Mouse (Mus musculus): ENCODE measurements at regions not wholly inside any gene's neighbourhood (a gene's known extent, or its start where the extent isn't known, plus 50 kb on each side); places are given as distances from the start of the nearest gene placed in this dataset.
A peak's percentile ranks its signal among the peaks of the same experiment; 100 is the strongest.

DNA sequence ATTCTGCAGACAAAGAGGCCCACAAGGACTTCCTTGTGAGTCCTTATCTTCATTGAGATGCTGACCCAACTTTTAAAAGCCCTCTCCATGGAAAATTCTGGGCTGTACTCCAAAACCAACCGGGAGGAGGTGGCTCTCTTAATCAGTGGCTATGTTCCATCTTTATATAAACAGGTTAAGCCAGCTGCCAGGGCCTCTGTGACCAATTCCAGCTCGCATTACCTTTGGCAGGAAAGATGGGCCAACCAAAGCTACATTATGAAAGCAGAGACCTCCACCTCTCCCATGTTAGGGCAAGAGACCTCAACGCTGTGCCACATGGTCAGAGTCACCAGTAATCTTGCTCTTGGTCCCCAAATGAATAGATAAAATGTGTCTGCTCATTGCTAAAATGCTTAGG is 192.0 kb upstream of the Cited2 start:
- Histone ChIP-seq H3K4me1 (ENCODE audit: control insufficient read depth, insufficient read depth, low read length) (peaks cover 8% of the 10 kb centered on the region), H3K36me3 (ENCODE audit: control insufficient read depth, insufficient read depth, low read length) (no peaks in the 10 kb centered on the region), H3K27ac (ENCODE audit: insufficient read depth, low read depth, low read length) (no peak overlapping the region), H3K27me3 (replicated peaks; ENCODE audit: control insufficient read depth, insufficient read depth, low read length) (no peaks in the 10 kb centered on the region), H3K4me3 (ENCODE audit: insufficient read depth, low read depth, low read length) (no peak overlapping the region)
- DNase-seq = peak; percentile 56
- TF ChIP-seq POLR2A (IDR thresholded peaks at IDR 0.05; ENCODE audit: low read depth, low read length) (no peak), CTCF (conservative IDR thresholded peaks at IDR 0.05; ENCODE audit: insufficient read depth, insufficient read length, low read depth, low read length) (no peak)
- WGBS = 48% methylated on average over 3 of the region's 3 CpGs

GRCm38 (mm10) chr10:17538944-17539533 is 184.0 kb upstream of the Cited2 start:
- no peak overlapping the region for H3K4me3 ChIP-seq (ENCODE audit: insufficient read depth, low read depth, low read length)
- no peaks in the 10 kb centered on the region for H3K27me3 ChIP-seq (replicated peaks; ENCODE audit: control insufficient read depth, insufficient read depth, low read length)
- DNase-seq = no peak
- no peaks in the 10 kb centered on the region for H3K36me3 ChIP-seq (ENCODE audit: control insufficient read depth, insufficient read depth, low read length)
- TF ChIP-seq POLR2A (IDR thresholded peaks at IDR 0.05; ENCODE audit: low read depth, low read length) = no peak
- no peak for TF ChIP-seq CTCF (conservative IDR thresholded peaks at IDR 0.05; ENCODE audit: insufficient read depth, insufficient read length, low read depth, low read length)
- H3K4me1 ChIP-seq (ENCODE audit: control insufficient read depth, insufficient read depth, low read length) = no peaks in the 10 kb centered on the region
- no peak overlapping the region for H3K27ac ChIP-seq (ENCODE audit: insufficient read depth, low read depth, low read length)
- 78% methylated on average over 6 of the region's 6 CpGs for WGBS

DNA sequence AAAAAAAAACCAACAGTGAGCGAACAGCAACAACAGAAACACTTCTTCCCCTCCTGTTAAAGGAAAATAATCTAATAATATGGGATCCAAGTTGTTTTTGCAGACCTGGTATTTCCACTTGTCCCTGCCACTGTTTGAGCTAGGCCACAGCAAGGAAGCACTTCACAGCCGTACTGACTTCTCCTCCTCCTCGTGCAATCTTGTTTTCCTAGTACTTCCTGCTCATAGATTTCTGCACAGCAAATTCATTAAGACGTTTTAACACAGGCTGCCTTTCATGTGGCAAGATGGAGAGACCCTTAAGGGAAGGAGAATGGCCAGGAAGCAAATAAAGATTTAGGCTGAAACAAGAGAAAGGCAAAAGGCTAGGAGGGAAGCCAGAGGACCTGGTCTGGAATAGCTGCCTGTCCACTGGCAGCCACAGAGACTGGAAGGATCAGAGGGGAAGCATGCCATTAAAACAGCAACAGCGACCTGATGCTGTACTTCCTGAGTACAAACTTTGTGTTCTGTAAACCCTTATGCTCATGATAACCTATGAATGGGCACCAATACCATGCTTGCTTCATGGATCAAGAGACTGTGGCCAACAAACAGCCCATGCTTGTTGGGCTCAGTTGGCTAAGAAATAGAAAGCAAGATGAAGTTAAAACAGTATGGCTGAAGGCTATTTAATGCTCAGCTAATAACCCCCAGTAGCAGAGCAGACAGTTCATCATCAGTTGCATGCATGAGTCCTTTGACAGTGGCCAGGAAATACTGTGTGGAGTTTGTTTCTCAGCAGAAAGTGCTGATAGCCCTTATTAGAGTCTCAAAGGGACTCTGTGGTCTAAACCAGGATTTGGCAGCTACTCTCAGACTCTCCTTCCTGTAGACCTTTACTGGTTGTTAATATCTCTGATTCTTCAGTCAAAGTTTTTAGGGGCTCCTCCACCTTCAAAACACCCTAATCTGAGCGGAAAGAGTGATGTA is 182.3 kb upstream of the Cited2 start:
- TF ChIP-seq POLR2A (IDR thresholded peaks at IDR 0.05; ENCODE audit: low read depth, low read length) = no peak
- TF ChIP-seq CTCF (conservative IDR thresholded peaks at IDR 0.05; ENCODE audit: insufficient read depth, insufficient read length, low read depth, low read length) = no peak
- H3K4me3 ChIP-seq (ENCODE audit: insufficient read depth, low read depth, low read length) = no peak overlapping the region
- no peaks in the 10 kb centered on the region for H3K4me1 ChIP-seq (ENCODE audit: control insufficient read depth, insufficient read depth, low read length)
- 58% methylated on average over 6 of the region's 6 CpGs for WGBS
- H3K27me3 ChIP-seq (replicated peaks; ENCODE audit: control insufficient read depth, insufficient read depth, low read length) = no peaks in the 10 kb centered on the region
- DNase-seq = no peak
- H3K36me3 ChIP-seq (ENCODE audit: control insufficient read depth, insufficient read depth, low read length) = no peaks in the 10 kb centered on the region
- no peak overlapping the region for H3K27ac ChIP-seq (ENCODE audit: insufficient read depth, low read depth, low read length)

GRCm38 (mm10) chr10:17542104-17542846 is 180.7 kb upstream of the Cited2 start:
- H3K36me3 ChIP-seq (ENCODE audit: control insufficient read depth, insufficient read depth, low read length) = no peaks in the 10 kb centered on the region
- H3K4me1 ChIP-seq (ENCODE audit: control insufficient read depth, insufficient read depth, low read length) = no peaks in the 10 kb centered on the region
- no peak overlapping the region for H3K4me3 ChIP-seq (ENCODE audit: insufficient read depth, low read depth, low read length)
- DNase-seq = no peak
- no peak overlapping the region for H3K27ac ChIP-seq (ENCODE audit: insufficient read depth, low read depth, low read length)
- WGBS = 64% methylated on average over 8 of the region's 8 CpGs
- no peak for TF ChIP-seq POLR2A (IDR thresholded peaks at IDR 0.05; ENCODE audit: low read depth, low read length)
- no peak for TF ChIP-seq CTCF (conservative IDR thresholded peaks at IDR 0.05; ENCODE audit: insufficient read depth, insufficient read length, low read depth, low read length)
- H3K27me3 ChIP-seq (replicated peaks; ENCODE audit: control insufficient read depth, insufficient read depth, low read length) = no peaks in the 10 kb centered on the region

GRCm38 (mm10) chr10:17542847-17543421 is 180.1 kb upstream of the Cited2 start:
- 59% methylated on average over 5 of the region's 5 CpGs for WGBS
- H3K36me3 ChIP-seq (ENCODE audit: control insufficient read depth, insufficient read depth, low read length) = no peaks in the 10 kb centered on the region
- no peaks in the 10 kb centered on the region for H3K4me1 ChIP-seq (ENCODE audit: control insufficient read depth, insufficient read depth, low read length)
- no peak for DNase-seq
- H3K4me3 ChIP-seq (ENCODE audit: insufficient read depth, low read depth, low read length) = no peak overlapping the region
- no peak overlapping the region for H3K27ac ChIP-seq (ENCODE audit: insufficient read depth, low read depth, low read length)
- TF ChIP-seq POLR2A (IDR thresholded peaks at IDR 0.05; ENCODE audit: low read depth, low read length) = no peak
- no peak for TF ChIP-seq CTCF (conservative IDR thresholded peaks at IDR 0.05; ENCODE audit: insufficient read depth, insufficient read length, low read depth, low read length)
- no peaks in the 10 kb centered on the region for H3K27me3 ChIP-seq (replicated peaks; ENCODE audit: control insufficient read depth, insufficient read depth, low read length)

DNA sequence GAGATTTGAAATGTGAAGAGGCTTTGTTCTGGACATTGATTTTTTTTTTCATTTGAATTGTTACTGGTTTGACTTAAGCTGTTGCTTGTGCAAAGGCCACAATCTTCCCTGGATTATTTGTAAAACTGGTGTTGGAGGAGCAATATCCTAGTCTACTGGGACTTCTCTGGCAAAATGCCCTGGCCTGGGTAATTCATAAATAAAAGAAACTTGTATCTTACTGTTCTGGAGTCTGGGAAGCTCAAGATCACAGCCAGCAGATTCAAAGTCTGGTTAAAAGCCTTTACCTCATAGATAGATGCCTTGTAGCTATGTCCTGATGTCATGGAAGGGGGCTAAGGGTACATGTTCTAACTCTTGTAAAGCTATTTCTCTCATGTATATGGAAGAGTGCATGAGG is 177.7 kb upstream of the Cited2 start:
- Histone ChIP-seq H3K4me1 (ENCODE audit: control insufficient read depth, insufficient read depth, low read length) (peaks cover 12% of the 10 kb centered on the region), H3K4me3 (ENCODE audit: insufficient read depth, low read depth, low read length) (no peak overlapping the region), H3K36me3 (ENCODE audit: control insufficient read depth, insufficient read depth, low read length) (no peaks in the 10 kb centered on the region), H3K27ac (ENCODE audit: insufficient read depth, low read depth, low read length) (no peak overlapping the region), H3K27me3 (replicated peaks; ENCODE audit: control insufficient read depth, insufficient read depth, low read length) (no peaks in the 10 kb centered on the region)
- TF ChIP-seq CTCF (conservative IDR thresholded peaks at IDR 0.05; ENCODE audit: insufficient read depth, insufficient read length, low read depth, low read length) (no peak), POLR2A (IDR thresholded peaks at IDR 0.05; ENCODE audit: low read depth, low read length) (no peak)
- no peak for DNase-seq

Measured in kidney, adult 2 months (tissue).